Mouse (Mus musculus) ovary, adult 2 months (tissue): ENCODE data around the gene Vmn1r116. TPM values are rescaled to one million over a fixed set of nuclear protein-coding genes. Genes with fewer than 3 reads are reported as not detected.

Source experiments
- polyA plus RNA-seq: library from polyadenylated mRNA; depleted of rRNA; stranded (reverse); fragments of >200 nt; gene quantifications from 2 replicates; pipeline ENCODE4 v1.2.3, GENCODE M21; 2012; rRNA removed

Vmn1r116 gene
- not detected in 2 replicates for polyA plus RNA-seq

DNA sequence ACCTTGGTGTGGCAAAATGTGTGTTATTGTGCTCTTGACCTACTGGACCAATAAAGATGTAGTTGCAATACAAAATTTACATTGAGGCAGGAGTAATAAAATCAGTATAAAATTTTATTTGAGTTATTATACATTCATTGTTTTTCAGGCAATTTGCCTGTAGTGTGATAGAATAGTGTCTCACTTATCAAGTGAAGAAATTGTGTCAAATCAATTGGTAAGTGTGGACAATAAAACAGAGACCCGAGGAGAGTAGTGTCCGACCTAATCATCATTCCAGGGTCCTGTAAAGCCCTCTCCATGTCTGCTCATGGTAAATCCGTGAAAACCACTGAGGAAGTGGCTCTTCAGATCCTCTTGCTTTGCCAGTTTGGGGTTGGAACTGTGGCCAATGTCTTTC is at the start of gene Vmn1r116:
Vmn1r116 (plus strand) TSS at position 301 of the 400 bp plus-strand sequence.

DNA sequence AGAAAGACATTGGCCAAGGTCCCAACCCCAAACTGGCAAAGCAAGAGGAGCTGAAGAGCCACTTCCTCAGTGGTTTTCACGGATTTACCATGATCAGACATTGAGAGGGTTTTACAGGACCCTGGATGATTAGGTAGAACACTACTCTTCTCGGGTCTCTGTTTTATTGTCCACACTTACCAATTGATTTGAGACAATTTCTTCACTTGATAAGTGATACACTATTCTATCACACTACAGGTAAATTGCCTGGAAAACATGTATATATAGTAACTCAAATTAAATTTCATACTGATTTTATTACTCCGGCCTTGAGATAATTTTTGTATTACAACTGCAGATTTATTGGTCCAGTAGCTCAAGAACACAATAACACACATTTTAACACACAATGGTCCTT is 27.2 kb upstream of the Vmn1r116 start, which contains the start of gene Vmn1r115:
Vmn1r115 (minus strand) TSS at position 101 of the 400 bp plus-strand sequence.

DNA sequence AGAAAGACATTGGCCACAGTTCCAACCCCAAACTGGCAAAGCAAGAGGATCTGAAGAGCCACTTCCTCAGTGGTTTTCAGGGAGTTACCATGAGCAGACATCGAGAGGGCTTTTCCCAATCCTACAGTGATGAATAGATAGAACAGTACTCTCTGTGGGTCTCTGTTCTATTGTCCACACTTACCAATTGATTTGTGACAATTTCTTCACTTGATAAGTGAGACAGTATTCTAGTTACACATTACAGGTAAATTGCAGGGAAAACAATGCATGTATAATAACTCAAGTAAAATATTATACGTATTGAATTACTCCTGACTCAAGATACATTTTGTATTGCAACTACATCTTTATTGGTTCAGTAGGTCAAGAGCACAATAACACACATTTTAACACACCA is 12.0 kb downstream of the Vmn1r116 start, which contains the start of gene Vmn1r117:
Vmn1r117 (minus strand) TSS at position 101 of the 400 bp plus-strand sequence.

DNA sequence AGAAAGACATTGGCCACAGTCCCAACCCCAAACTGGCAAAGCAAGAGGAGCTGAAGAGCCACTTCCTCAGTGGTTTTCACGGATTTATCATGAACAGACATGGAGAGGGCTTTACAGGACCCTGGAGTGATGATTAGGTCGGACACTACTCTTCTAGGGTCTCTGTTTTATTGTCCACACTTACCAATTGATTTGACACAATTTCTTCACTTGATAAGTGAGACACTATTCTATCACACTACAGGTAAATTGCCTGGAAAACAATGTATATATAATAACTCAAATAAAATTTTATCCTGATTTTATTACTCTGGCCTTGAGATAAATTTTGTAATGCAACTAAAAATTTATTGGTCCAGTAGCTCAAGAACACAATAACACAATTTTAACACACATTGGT is 40.2 kb downstream of the Vmn1r116 start, which contains the start of gene Vmn1r118:
Vmn1r118 (minus strand) TSS at position 101 of the 400 bp plus-strand sequence.

Other genes starting within 250 kb of the Vmn1r116 start
- not detected in 2 replicates for gene Vmn1r107, start 203.3 kb upstream of the Vmn1r116 start, polyA plus RNA-seq
- gene Vmn1r111, start 169.0 kb upstream of the Vmn1r116 start, polyA plus RNA-seq, result not detected in 2 replicates
- 0.15 TPM in 1 of 2 replicates, not detected in the other for gene Gm10668, start 141.6 kb upstream of the Vmn1r116 start, polyA plus RNA-seq
- gene Vmn1r112, start 101.1 kb upstream of the Vmn1r116 start, polyA plus RNA-seq, result not detected in 2 replicates
- not detected in 2 replicates for gene Vmn1r113, start 85.0 kb upstream of the Vmn1r116 start, polyA plus RNA-seq
- not detected in 2 replicates for gene Vmn1r114, start 60.1 kb upstream of the Vmn1r116 start, polyA plus RNA-seq
- not detected in 2 replicates for gene Vmn1r115, start 27.3 kb upstream of the Vmn1r116 start, polyA plus RNA-seq
- not detected in 2 replicates for gene Vmn1r117, start 11.9 kb downstream of the Vmn1r116 start, polyA plus RNA-seq
- gene Vmn1r118, start 40.1 kb downstream of the Vmn1r116 start, polyA plus RNA-seq, result not detected in 2 replicates
- gene Vmn1r119, start 140.2 kb downstream of the Vmn1r116 start, polyA plus RNA-seq, result not detected in 2 replicates
- not detected in 2 replicates for gene Vmn1r120, start 181.5 kb downstream of the Vmn1r116 start, polyA plus RNA-seq
- gene Vmn1r121, start 226.3 kb downstream of the Vmn1r116 start, polyA plus RNA-seq, result not detected in 2 replicates